Mouse (Mus musculus) liver, adult 2 months (tissue): Measurements from ENCODE around the gene Fto.

ENCODE experiments used
- CTCF ChIP-seq: fragments of 200-500 bp; IDR thresholded peaks from 2 replicates; pipeline ENCODE4 v1.5.1; 2011; ENCODE audit warnings: low read depth, low read length, control low read depth
- POLR2A ChIP-seq: fragments of 200-500 bp; IDR thresholded peaks from 2 replicates; pipeline ENCODE4 v1.6.1; 2011; ENCODE audit warnings: low read length, control low read depth; ENCODE audit not compliant: insufficient read depth; ENCODE audit errors: extremely low read depth

DNA sequence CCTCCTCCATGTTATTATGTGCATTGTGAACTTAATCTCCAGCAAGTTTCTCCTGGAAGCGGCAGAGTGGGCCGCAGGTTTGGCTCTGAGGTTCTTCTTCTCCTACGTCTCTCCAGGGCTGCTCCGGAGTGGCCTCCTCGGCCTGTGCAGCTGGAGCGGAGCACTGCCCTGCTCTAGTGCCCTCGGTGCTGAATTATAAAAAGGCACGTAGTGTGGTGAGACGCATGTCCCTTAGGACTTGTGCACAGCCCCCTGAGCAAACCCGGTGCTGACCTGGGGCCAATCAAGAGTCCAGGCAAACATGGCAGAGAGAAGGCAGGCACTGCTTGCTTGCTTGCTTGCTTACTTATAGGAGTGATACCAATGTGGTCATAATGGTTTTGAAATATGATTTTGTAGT, 164.1 kb downstream of the Fto start:
- TF ChIP-seq POLR2A, result no peak
- TF ChIP-seq CTCF, result no peak
